Mouse (Mus musculus): ENCODE results near the gene Sys1.

GRCm38 (mm10) chr2:164487812-164488211 lies 31.0 kb downstream of the Sys1 start:
- TF ChIP-seq POLR2A (IDR thresholded peaks at IDR 0.05; ENCODE audit: insufficient read depth, low read length) = no peak
- TF ChIP-seq CTCF (IDR thresholded peaks at IDR 0.05; ENCODE audit: low read depth, low read length) = no peak

All from ES-Bruce4 (cell line).